Mouse (Mus musculus) neural tube, embryonic 15.5 days (tissue): ENCODE data around the gene Csnk1g2. TPM values are rescaled to one million over a fixed set of nuclear protein-coding genes. Genes with fewer than 3 reads are reported as not detected.
A peak's percentile ranks its signal among the peaks of the same experiment; 100 is the strongest.
"Not testable (repeated sequence)": the region's sequence is repeated elsewhere in the genome, so short reads cannot be mapped to it uniquely, and the experiment has no call there.

Experiments
- ATAC-seq: fragments of 200-750 bp; cut with Nextera tagmentation; 2 replicates; pipeline ENCODE4 v1.8.0; 2017; ENCODE audit warnings: mild to moderate bottlenecking, moderate TSS enrichment, moderate library complexity; ENCODE audit not compliant: low FRiP score
- H3K27ac ChIP-seq: fragments of 300-500 bp; sonication (generic); replicated peaks from 2 replicates; pipeline ENCODE4 v1.5.1; 2015; ENCODE audit warnings: mild to moderate bottlenecking, inconsistent platforms
- H3K27me3 ChIP-seq: fragments of 300-500 bp; sonication (generic); replicated peaks from 2 replicates; pipeline ENCODE4 v1.6.1; 2015; ENCODE audit warnings: inconsistent platforms
- H3K36me3 ChIP-seq: fragments of 300-500 bp; sonication (generic); 2 replicates; pipeline ENCODE4 v1.6.1; 2015; ENCODE audit warnings: inconsistent platforms
- H3K4me1 ChIP-seq: fragments of 300-500 bp; sonication (generic); 2 replicates; pipeline ENCODE4 v1.6.1; 2015; ENCODE audit warnings: inconsistent platforms
- H3K4me2 ChIP-seq: fragments of 300-500 bp; sonication (generic); 2 replicates; pipeline ENCODE4 v1.6.1; 2015; ENCODE audit warnings: inconsistent platforms, mild to moderate bottlenecking, moderate library complexity
- H3K4me3 ChIP-seq: fragments of 300-500 bp; sonication (generic); replicated peaks from 2 replicates; pipeline ENCODE4 v1.5.1; 2015; ENCODE audit warnings: mild to moderate bottlenecking, inconsistent platforms
- H3K9ac ChIP-seq: fragments of 300-500 bp; sonication (generic); replicated peaks from 2 replicates; pipeline ENCODE4 v1.6.1; 2015; ENCODE audit warnings: mild to moderate bottlenecking, inconsistent platforms
- H3K9me3 ChIP-seq: fragments of 300-500 bp; sonication (generic); replicated peaks from 2 replicates; pipeline ENCODE4 v1.6.1; 2016; ENCODE audit warnings: inconsistent platforms
- WGBS: fragments of 180-500 bp; shearing (Covaris S2); methylation state at CpG from one replicate; pipeline ENCODE4 v1.1.7; 2015; ENCODE audit warnings: mixed read lengths; 5-methylcytosine and 5-hydroxymethylcytosine counted together
- polyA plus RNA-seq: library from polyadenylated mRNA; unstranded; fragments of >200 nt; fragmentation: Nextera tagmentation; extraction: Ambion mirVana; gene quantifications from 2 replicates; pipeline ENCODE4 v1.2.1, GENCODE M21; 2015

Csnk1g2 gene
- polyA plus RNA-seq, 1 experiment from 2014 or later, result 106 TPM

DNA sequence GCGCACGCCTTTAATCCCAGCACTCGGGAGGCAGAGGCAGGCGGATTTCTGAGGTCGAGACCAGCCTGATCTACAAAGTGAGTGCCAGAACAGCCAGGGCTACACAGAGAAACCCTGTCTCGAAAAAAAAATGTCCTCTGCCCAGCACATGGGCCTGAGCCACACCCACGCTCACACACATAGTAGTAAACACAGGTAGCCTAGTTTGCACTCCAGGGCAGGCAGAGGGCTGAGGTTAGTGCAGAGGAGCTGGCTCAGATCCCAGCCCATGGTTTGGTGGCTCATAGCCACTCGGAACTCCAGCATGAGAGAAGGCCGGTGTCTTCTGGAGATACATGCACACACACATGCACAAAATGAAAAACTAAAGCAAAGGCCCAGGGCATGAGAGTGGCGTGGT is 24.3 kb downstream of the Csnk1g2 start:
- Histone ChIP-seq H3K27ac (no peak overlapping the region), H3K4me2 (no peak overlapping the region), H3K9ac (no peak overlapping the region), H3K36me3 (peaks cover 60% of the 10 kb centered on the region), H3K9me3 (no peaks in the 10 kb centered on the region), H3K4me3 (no peak overlapping the region), H3K27me3 (no peaks in the 10 kb centered on the region), H3K4me1 (peaks cover 6% of the 10 kb centered on the region; the same call in 1 of the 2 replicates)
- 94% methylated on average over 10 of the region's 10 CpGs for WGBS
- ATAC-seq, result no peak

GRCm38 (mm10) chr10:80649910-80650309 is 27.3 kb downstream of the Csnk1g2 start:
- not testable (repeated sequence) for H3K27ac ChIP-seq, ATAC-seq, H3K9ac ChIP-seq, H3K4me3 ChIP-seq, H3K9me3 ChIP-seq, H3K4me2 ChIP-seq, H3K27me3 ChIP-seq
- H3K36me3 ChIP-seq, result peaks cover 31% of the 10 kb centered on the region
- 85% methylated on average over 6 of the region's 6 CpGs for WGBS
- H3K4me1 ChIP-seq, result peaks cover 26% of the 10 kb centered on the region

DNA sequence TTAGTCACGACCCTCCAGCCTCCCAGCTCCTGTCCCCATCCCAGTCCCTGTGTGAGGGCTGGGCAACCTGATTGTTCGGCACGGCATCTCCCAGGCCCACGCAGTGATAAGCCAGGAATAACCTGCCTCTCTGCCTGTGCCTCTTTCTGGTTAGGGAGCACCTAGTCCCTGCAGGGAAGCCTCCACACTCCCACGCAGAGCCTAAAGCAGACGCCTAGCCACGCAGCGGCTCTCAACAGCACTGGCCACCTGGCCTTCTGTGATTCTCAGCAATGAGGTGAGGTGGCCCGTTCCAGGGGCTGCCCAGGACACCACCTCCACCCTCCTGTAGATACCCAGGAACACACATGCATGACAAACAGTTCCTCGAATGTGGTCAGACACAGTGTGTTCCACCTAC is 27.8 kb downstream of the Csnk1g2 start:
- WGBS, result 96% methylated on average over 10 of the region's 10 CpGs
- Histone ChIP-seq H3K9me3 (no peaks in the 10 kb centered on the region), H3K4me1 (peaks cover 31% of the 10 kb centered on the region), H3K9ac (no peak overlapping the region), H3K4me2 (no peak overlapping the region), H3K4me3 (no peak overlapping the region), H3K27ac (no peak overlapping the region), H3K36me3 (peaks cover 26% of the 10 kb centered on the region), H3K27me3 (no peaks in the 10 kb centered on the region)
- no peak for ATAC-seq

GRCm38 (mm10) chr10:80653156-80653720 is 30.6 kb downstream of the Csnk1g2 start:
- WGBS, result 85% methylated on average over 6 of the region's 6 CpGs
- peaks cover 42% of the 10 kb centered on the region for H3K4me1 ChIP-seq

DNA sequence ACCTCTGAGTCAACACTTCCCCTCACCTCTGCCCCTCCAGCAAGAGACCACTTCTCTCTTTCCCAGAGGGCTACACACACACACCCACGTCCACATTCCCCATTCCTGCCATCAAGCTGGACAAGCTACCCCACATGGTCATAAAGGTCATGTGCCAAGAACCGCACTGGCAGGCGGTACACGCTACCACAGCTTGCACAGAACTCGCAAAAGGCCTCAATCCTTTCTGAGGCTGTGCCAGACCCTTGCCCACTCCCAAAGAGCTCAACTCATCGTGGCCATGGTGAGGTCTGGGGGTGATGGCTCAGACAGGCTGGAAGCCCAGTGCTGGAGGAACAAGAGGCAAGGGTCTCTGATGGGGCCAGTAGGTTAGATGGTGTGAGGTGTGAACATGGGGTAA is 32.2 kb downstream of the Csnk1g2 start:
- peak overlapping the region; percentile 83 for H3K4me3 ChIP-seq
- H3K9ac ChIP-seq, result peak overlapping the region; percentile 88; the same call in 1 of the 2 replicates
- 83% methylated on average over 6 of the region's 6 CpGs for WGBS
- H3K27ac ChIP-seq, result no peak overlapping the region
- no peaks in the 10 kb centered on the region for H3K9me3 ChIP-seq
- H3K4me1 ChIP-seq, result peaks cover 41% of the 10 kb centered on the region
- no peak for ATAC-seq
- peak overlapping the region; percentile 77 for H3K4me2 ChIP-seq
- no peaks in the 10 kb centered on the region for H3K27me3 ChIP-seq
- no peaks in the 10 kb centered on the region for H3K36me3 ChIP-seq

More at GRCm38 (mm10) chr10:80653156-80653720, 30.6 kb downstream of the Csnk1g2 start:
- Histone ChIP-seq H3K9me3 (no peaks in the 10 kb centered on the region), H3K36me3 (0 out of 2 replicates have a peak, but pooled peaks cover 1% of the 10 kb centered on the region), H3K9ac (no peak overlapping the region), H3K27me3 (no peaks in the 10 kb centered on the region), H3K27ac (no peak overlapping the region), H3K4me2 (no peak overlapping the region), H3K4me3 (no peak overlapping the region)
- ATAC-seq, result no peak

GRCm38 (mm10) chr10:80655406-80656129 is 32.9 kb downstream of the Csnk1g2 start:
- H3K4me1 ChIP-seq, result peaks cover 41% of the 10 kb centered on the region
- peak; percentile 42 for ATAC-seq
- H3K9ac ChIP-seq, result peak overlapping the region; percentile 88
- H3K27ac ChIP-seq, result peak overlapping the region; percentile 94
- 5% methylated on average over 12 of the region's 12 CpGs for WGBS
- peak overlapping the region; percentile 83 for H3K4me3 ChIP-seq
- peak overlapping the region; percentile 77 for H3K4me2 ChIP-seq
- no peaks in the 10 kb centered on the region for H3K9me3 ChIP-seq
- H3K36me3 ChIP-seq, result no peaks in the 10 kb centered on the region
- H3K27me3 ChIP-seq, result no peaks in the 10 kb centered on the region

GRCm38 (mm10) chr10:80656130-80656862 is 33.7 kb downstream of the Csnk1g2 start:
- 1% methylated on average over 63 of the region's 72 CpGs for WGBS
- no peaks in the 10 kb centered on the region for H3K36me3 ChIP-seq
- peak overlapping the region; percentile 77 for H3K4me2 ChIP-seq
- peak overlapping the region; percentile 83 for H3K4me3 ChIP-seq
- peak overlapping the region; percentile 88 for H3K9ac ChIP-seq
- H3K4me1 ChIP-seq, result peaks cover 41% of the 10 kb centered on the region
- no peaks in the 10 kb centered on the region for H3K9me3 ChIP-seq
- H3K27ac ChIP-seq, result peak overlapping the region; percentile 94
- ATAC-seq, result peak; percentile 91
- H3K27me3 ChIP-seq, result no peaks in the 10 kb centered on the region

GRCm38 (mm10) chr10:80656863-80657623 is 34.4 kb downstream of the Csnk1g2 start, which contains the start of gene Btbd2:
Gene Btbd2, minus strand, starts transcription at chr10:80657071.
- Histone ChIP-seq H3K9me3 (no peaks in the 10 kb centered on the region), H3K4me2 (peak within 1 kb of the TSS; percentile 77), H3K4me1 (peaks cover 41% of the 10 kb centered on the region), H3K9ac (peak within 1 kb of the TSS; percentile 88), H3K27ac (peak within 1 kb of the TSS; percentile 94), H3K4me3 (peak within 1 kb of the TSS; percentile 83), H3K27me3 (no peaks in the 10 kb centered on the region), H3K36me3 (no peaks in the 10 kb centered on the region)
- 19% methylated on average over 15 of the region's 15 CpGs for WGBS
- peak; percentile 58 for ATAC-seq

GRCm38 (mm10) chr10:80658194-80658840 is 35.7 kb downstream of the Csnk1g2 start:
- 80% methylated on average over 14 of the region's 14 CpGs for WGBS
- Histone ChIP-seq H3K4me2 (no peak overlapping the region), H3K9ac (no peak overlapping the region), H3K4me1 (peaks cover 38% of the 10 kb centered on the region), H3K36me3 (no peaks in the 10 kb centered on the region), H3K27ac (peak overlapping the region; percentile 64; the same call in 1 of the 2 replicates), H3K9me3 (no peaks in the 10 kb centered on the region), H3K4me3 (no peak overlapping the region), H3K27me3 (no peaks in the 10 kb centered on the region)
- ATAC-seq, result no peak

- no peaks in the 10 kb centered on the region for H3K27me3 ChIP-seq
- no peak for ATAC-seq
- 70% methylated on average over 4 of the region's 4 CpGs for WGBS
- peak overlapping the region; percentile 40 for H3K4me2 ChIP-seq
- 0 out of 2 replicates have a peak overlapping the region, but pooled peaks have one; percentile 12 for H3K4me3 ChIP-seq
- no peaks in the 10 kb centered on the region for H3K9me3 ChIP-seq
- no peaks in the 10 kb centered on the region for H3K36me3 ChIP-seq
- peak overlapping the region; percentile 64; the same call in 1 of the 2 replicates for H3K27ac ChIP-seq
- peaks cover 33% of the 10 kb centered on the region for H3K4me1 ChIP-seq
- H3K9ac ChIP-seq, result no peak overlapping the region
These were observed 36.2 kb downstream of the Csnk1g2 start for GRCm38 (mm10) chr10:80658841-80659202.
